In genomic region chr2:174782880-174783279, GRCm38 (mm10) we compare ENCODE assay signal across 20 mouse cellular contexts. TPM values are rescaled to one million over a fixed set of nuclear protein-coding genes. Genes with fewer than 3 reads are reported as not detected.
DNase-seq lines count a peak whose midpoint lies in the region; ATAC-seq lines count a peak whose summit lies in the region.
"Had no signal": no experiment of that assay in that cellular context is flagged by ENCODE, and none has a peak within 500 bp of the region (broad histone marks: within the 10 kb centered on the region; RNA-seq: fewer than 3 reads in every experiment).

No protein-coding gene starts in this region.

- no peaks in the 10 kb centered on the region for H3K27me3 ChIP-seq in heart, embryonic 11.5 days (ENCODE audit: control insufficient read depth, insufficient read depth, low read length)
- no peaks in the 10 kb centered on the region for H3K27me3 ChIP-seq in embryonic facial prominence, embryonic 11.5 days (ENCODE audit: control insufficient read depth, insufficient read depth, low read length)
- H3K27me3 ChIP-seq in limb, embryonic 10.5 days (ENCODE audit: low read depth, poor library complexity, severe bottlenecking): no peaks in the 10 kb centered on the region
- H3K27me3 ChIP-seq: hindbrain, embryonic 15.5 days; liver, embryonic 13.5 days; neural tube, embryonic 15.5 days; stomach, embryonic 15.5 days had no signal

- H3K27ac ChIP-seq in heart, embryonic 11.5 days (ENCODE audit: low read depth, low read length): no peak overlapping the region
- no peak overlapping the region for H3K27ac ChIP-seq in embryonic facial prominence, embryonic 11.5 days (replicated peaks; ENCODE audit: low read depth, low read length)
- H3K27ac ChIP-seq in limb, embryonic 10.5 days: peak overlapping the region; percentile 67
- H3K27ac ChIP-seq: heart, embryonic 10.5 days; hindbrain, embryonic 15.5 days; kidney, postnatal 0 days; liver, embryonic 13.5 days; midbrain, embryonic 10.5 days; neural tube, embryonic 15.5 days; stomach, embryonic 15.5 days had no signal

- 64% methylated on average over 5 of the region's 5 CpGs for WGBS in heart, embryonic 11.5 days (ENCODE audit: insufficient replicate concordance)
- 47% methylated on average over 5 of the region's 5 CpGs for WGBS in embryonic facial prominence, embryonic 11.5 days
- 69% methylated on average over 5 of the region's 5 CpGs for WGBS in limb, embryonic 10.5 days

- no peak overlapping the region for H3K9ac ChIP-seq in heart, embryonic 11.5 days (ENCODE audit: low read depth, low read length)
- no peak overlapping the region for H3K9ac ChIP-seq in embryonic facial prominence, embryonic 11.5 days (replicated peaks; ENCODE audit: low read length)
- H3K9ac ChIP-seq: forebrain, postnatal 0 days; hindbrain, embryonic 15.5 days; liver, embryonic 13.5 days; neural tube, embryonic 15.5 days; stomach, embryonic 15.5 days had no signal

- no peaks in the 10 kb centered on the region for H3K4me1 ChIP-seq in heart, embryonic 11.5 days (ENCODE audit: control insufficient read depth, insufficient read depth, low read length)
- H3K4me1 ChIP-seq in embryonic facial prominence, embryonic 11.5 days (ENCODE audit: control insufficient read depth, insufficient read depth, low read length): no peaks in the 10 kb centered on the region
- H3K4me1 ChIP-seq in limb, embryonic 10.5 days: peaks cover 34% of the 10 kb centered on the region
- H3K4me1 ChIP-seq: hindbrain, embryonic 15.5 days; liver, embryonic 13.5 days; midbrain, embryonic 10.5 days; neural tube, embryonic 15.5 days had no signal

- ATAC-seq in heart, embryonic 11.5 days (replicated peaks; ENCODE audit: insufficient number of reproducible peaks, low FRiP score, low TSS enrichment): no peak
- ATAC-seq in embryonic facial prominence, embryonic 11.5 days (replicated peaks; ENCODE audit: insufficient number of reproducible peaks, low FRiP score, low TSS enrichment, low read depth): peak; percentile 64; the same call in 1 of the 2 replicates
- ATAC-seq: forebrain, postnatal 0 days had no signal

- no peak overlapping the region for H3K4me3 ChIP-seq in heart, embryonic 11.5 days (ENCODE audit: low read depth, low read length)
- H3K4me3 ChIP-seq in embryonic facial prominence, embryonic 11.5 days (ENCODE audit: low read depth, low read length): no peak overlapping the region
- no peak overlapping the region for H3K4me3 ChIP-seq in limb, embryonic 10.5 days
- H3K4me3 ChIP-seq: heart, embryonic 10.5 days; hindbrain, embryonic 15.5 days; liver, embryonic 13.5 days; midbrain, embryonic 10.5 days; neural tube, embryonic 15.5 days; stomach, embryonic 15.5 days had no signal

- no peak overlapping the region for H3K4me2 ChIP-seq in heart, embryonic 11.5 days
- no peak overlapping the region for H3K4me2 ChIP-seq in embryonic facial prominence, embryonic 11.5 days (ENCODE audit: low read depth, low read length)
- H3K4me2 ChIP-seq: hindbrain, embryonic 15.5 days; liver, embryonic 13.5 days; neural tube, embryonic 15.5 days; stomach, embryonic 15.5 days had no signal

- H3K36me3 ChIP-seq in heart, embryonic 11.5 days (ENCODE audit: control insufficient read depth, insufficient read depth, low read length): no peaks in the 10 kb centered on the region
- H3K36me3 ChIP-seq in embryonic facial prominence, embryonic 11.5 days (replicated peaks; ENCODE audit: control insufficient read depth, insufficient read depth, low read depth, low read length): no peaks in the 10 kb centered on the region
- no peaks in the 10 kb centered on the region for H3K36me3 ChIP-seq in limb, embryonic 10.5 days
- H3K36me3 ChIP-seq: heart, embryonic 10.5 days; hindbrain, embryonic 15.5 days; liver, embryonic 13.5 days; midbrain, embryonic 10.5 days; neural tube, embryonic 15.5 days; stomach, embryonic 15.5 days had no signal

- no peaks in the 10 kb centered on the region for H3K9me3 ChIP-seq in heart, embryonic 11.5 days (replicated peaks; ENCODE audit: control insufficient read depth, low read length)
- H3K9me3 ChIP-seq in embryonic facial prominence, embryonic 11.5 days (replicated peaks; ENCODE audit: control insufficient read depth, low read length): no peaks in the 10 kb centered on the region
- no peaks in the 10 kb centered on the region for H3K9me3 ChIP-seq in limb, embryonic 10.5 days (replicated peaks)
- H3K9me3 ChIP-seq: heart, embryonic 10.5 days; hindbrain, embryonic 15.5 days; liver, embryonic 13.5 days; midbrain, embryonic 10.5 days; neural tube, embryonic 15.5 days; stomach, embryonic 15.5 days had no signal

- peak; percentile 75 for DNase-seq in heart, adult 11 months
- DNase-seq in embryonic facial prominence, embryonic 11.5 days (ENCODE audit: low spot score): peak; percentile 30
- no peak for DNase-seq in limb, embryonic 10.5 days (ENCODE audit: low spot score)
- peak; percentile 21 for DNase-seq in lung, postnatal 25 days (ENCODE audit: low spot score)
- DNase-seq in urinary bladder, adult 2 months (ENCODE audit: low spot score): no peak
- no peak for DNase-seq in cerebellum, adult 18-20 months
- DNase-seq: adrenal gland, postnatal 14 days; cerebellum, adult 9-11 months; forebrain, postnatal 0 days; kidney, adult 2 months; left cerebral cortex, postnatal 4 days; liver, embryonic 13.5 days; thymus, postnatal 25 days had no signal

RNA-seq across cellular contexts. Expression of gene Edn3, which starts 22.5 kb away (rescaled TPM):
- polyA plus RNA-seq in heart, embryonic 11.5 days (2014; fragmentation: Nextera tagmentation; extraction: Ambion mirVana): 1.4 TPM in 2 replicates
- 18.6 and 19.5 TPM in 2 replicates for polyA plus RNA-seq in embryonic facial prominence, embryonic 11.5 days (2014; fragmentation: Nextera tagmentation; extraction: Ambion mirVana)
- 8.4 and 19.2 TPM in 2 replicates for polyA plus RNA-seq in limb, embryonic 10.5 days (2016; fragmentation: Nextera tagmentation; extraction: Ambion mirVana)
- polyA plus RNA-seq in urinary bladder, adult 2 months (2012; rRNA removed): 3.5 and 5.4 TPM in 2 replicates

Comparison
In these comparisons a context has a peak if more than half of its experiments do, and no peak if none do; other contexts are left out.
1. DNase-seq: peak in heart, adult 11 months (single experiment), embryonic facial prominence, embryonic 11.5 days (single experiment) and lung, postnatal 25 days (single experiment); none in limb, embryonic 10.5 days (single experiment), urinary bladder, adult 2 months (single experiment) and cerebellum, adult 18-20 months (0 of 2).